Mouse (Mus musculus) intestine, embryonic 15.5 days (tissue): ENCODE data around the gene Copz1. TPM values are rescaled to one million over a fixed set of nuclear protein-coding genes. Genes with fewer than 3 reads are reported as not detected.
"Not testable (repeated sequence)": the region's sequence is repeated elsewhere in the genome, so short reads cannot be mapped to it uniquely, and the experiment has no call there.

Experiments
- ATAC-seq: fragments of 200-750 bp; cut with Nextera tagmentation; 2 replicates; pipeline ENCODE4 v1.8.0; 2017; ENCODE audit warnings: moderate TSS enrichment, moderate library complexity
- H3K27ac ChIP-seq: fragments of 300-500 bp; sonication (generic); 2 replicates; pipeline ENCODE4 v1.5.1; 2015; ENCODE audit warnings: mild to moderate bottlenecking, inconsistent platforms
- H3K27me3 ChIP-seq: fragments of 300-500 bp; sonication (generic); replicated peaks from 2 replicates; pipeline ENCODE4 v1.6.1; 2015; ENCODE audit warnings: inconsistent platforms
- H3K36me3 ChIP-seq: fragments of 300-500 bp; sonication (generic); 2 replicates; pipeline ENCODE4 v1.6.1; 2015; ENCODE audit warnings: inconsistent platforms
- H3K4me1 ChIP-seq: fragments of 300-500 bp; sonication (generic); replicated peaks from 2 replicates; pipeline ENCODE4 v1.6.1; 2015; ENCODE audit warnings: inconsistent platforms
- H3K4me2 ChIP-seq: fragments of 300-500 bp; sonication (generic); replicated peaks from 2 replicates; pipeline ENCODE4 v1.6.1; 2015; ENCODE audit warnings: mild to moderate bottlenecking, inconsistent platforms
- H3K4me3 ChIP-seq: fragments of 300-500 bp; sonication (generic); replicated peaks from 2 replicates; pipeline ENCODE4 v1.5.1; 2015; ENCODE audit warnings: inconsistent platforms
- H3K9ac ChIP-seq: fragments of 300-500 bp; sonication (generic); 2 replicates; pipeline ENCODE4 v1.6.1; 2015; ENCODE audit warnings: inconsistent platforms
- H3K9me3 ChIP-seq: fragments of 300-500 bp; sonication (generic); 2 replicates; pipeline ENCODE4 v1.6.1; 2016; ENCODE audit warnings: inconsistent platforms
- WGBS: fragments of 180-500 bp; shearing (Covaris S2); methylation state at CpG from one replicate; pipeline ENCODE4 v1.1.7; 2015; 5-methylcytosine and 5-hydroxymethylcytosine counted together
- polyA plus RNA-seq: library from polyadenylated mRNA; unstranded; fragments of >200 nt; fragmentation: Nextera tagmentation; extraction: Ambion mirVana; gene quantifications from 2 replicates; pipeline ENCODE4 v1.2.1, GENCODE M21; 2015

Gene Copz1
- polyA plus RNA-seq, 1 experiment from 2014 or later = 262 TPM

DNA sequence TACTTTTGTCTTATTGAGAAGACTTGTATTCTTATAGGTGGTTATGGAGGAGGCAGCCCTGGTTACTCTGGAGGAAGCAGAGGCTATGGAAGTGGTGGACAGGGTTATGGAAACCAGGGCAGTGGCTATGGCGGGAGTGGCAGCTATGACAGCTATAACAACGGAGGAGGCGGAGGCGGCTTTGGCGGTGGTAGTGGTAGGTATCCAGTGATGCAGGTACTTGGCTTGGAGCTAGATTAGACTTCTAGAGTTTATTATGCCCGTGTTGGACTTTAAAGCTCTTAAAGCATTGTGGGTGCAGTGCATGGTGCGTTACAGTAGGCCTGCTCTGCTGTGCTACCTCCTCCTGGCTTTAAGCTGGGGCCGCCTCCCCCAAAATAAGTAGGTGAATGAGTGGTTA is 29.6 kb upstream of the Copz1 start:
- no peaks in the 10 kb centered on the region for H3K27me3 ChIP-seq
- peak overlapping the region; percentile 54 for H3K4me3 ChIP-seq
- WGBS = 56% methylated on average over 8 of the region's 8 CpGs
- H3K4me2 ChIP-seq = peak overlapping the region; percentile 79
- H3K36me3 ChIP-seq = peaks cover 37% of the 10 kb centered on the region
- no peaks in the 10 kb centered on the region for H3K9me3 ChIP-seq
- peak overlapping the region; percentile 30; the same call in 1 of the 2 replicates for H3K9ac ChIP-seq
- no peak overlapping the region for H3K27ac ChIP-seq
- ATAC-seq = no peak
- H3K4me1 ChIP-seq = peaks cover 12% of the 10 kb centered on the region; the same call in 1 of the 2 replicates

DNA sequence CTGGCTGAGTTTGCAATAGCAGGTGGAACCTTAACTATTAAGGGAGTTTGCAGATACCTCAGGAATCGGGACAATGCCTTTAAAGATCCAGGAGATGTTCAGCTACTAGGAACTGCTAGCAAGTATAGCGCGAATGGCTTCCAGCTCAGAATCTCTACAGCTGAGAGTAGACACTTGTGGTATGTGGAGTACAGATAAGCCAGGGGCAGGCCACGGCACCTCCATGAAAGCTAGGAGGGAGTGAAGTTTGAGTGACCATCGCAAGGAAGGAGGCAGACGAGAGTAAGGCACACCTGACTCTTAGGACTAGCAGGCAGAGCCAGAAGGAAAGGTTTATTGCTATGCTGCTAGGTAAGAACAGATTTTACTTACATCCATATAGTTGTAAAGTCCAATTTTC is 26.9 kb upstream of the Copz1 start:
- no peaks in the 10 kb centered on the region for H3K27me3 ChIP-seq

DNA sequence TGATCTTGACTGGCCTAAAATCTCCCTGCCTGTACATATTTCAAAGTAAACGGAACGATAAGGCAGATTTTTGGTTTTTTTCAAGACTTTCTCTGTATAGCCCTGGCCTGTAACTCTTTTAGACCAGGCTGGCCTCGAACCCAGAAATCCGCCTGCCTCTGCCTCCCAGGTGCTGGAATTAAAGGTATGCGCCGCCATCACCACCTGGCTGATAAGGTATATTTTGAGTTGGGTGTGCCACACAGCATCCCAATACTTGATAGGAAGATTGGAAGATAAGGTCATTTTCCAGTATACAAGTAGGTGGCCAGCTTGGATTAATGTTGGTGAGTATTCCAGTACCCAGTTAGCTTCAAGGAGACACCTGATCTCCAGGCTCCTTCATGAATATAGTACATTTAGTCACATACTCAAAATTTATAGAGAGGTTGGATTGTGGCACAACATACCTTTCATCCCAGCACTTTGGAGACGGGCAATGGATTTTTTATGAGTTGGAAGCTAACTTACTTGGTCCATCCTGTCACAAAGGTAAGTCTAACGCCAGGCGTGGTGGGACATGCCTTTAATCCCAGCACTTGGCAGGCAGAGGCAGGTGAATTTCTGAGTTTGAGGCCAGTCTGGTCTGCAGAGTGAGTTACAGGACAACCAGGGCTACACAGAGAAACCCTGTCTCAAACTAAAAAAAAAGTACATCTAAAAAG is 25.3 kb upstream of the Copz1 start:
- Histone ChIP-seq H3K27ac (no peak overlapping the region), H3K4me2 (no peak overlapping the region), H3K36me3 (peaks cover 41% of the 10 kb centered on the region), H3K4me1 (peaks cover 10% of the 10 kb centered on the region; the same call in 1 of the 2 replicates), H3K27me3 (no peaks in the 10 kb centered on the region), H3K9ac (no peak overlapping the region), H3K4me3 (no peak overlapping the region), H3K9me3 (no peaks in the 10 kb centered on the region)
- ATAC-seq = no peak
- 87% methylated on average over 9 of the region's 9 CpGs for WGBS

More for the DNA sequence above, 26.9 kb upstream of the Copz1 start:
- no peak for ATAC-seq
- H3K4me2 ChIP-seq = no peak overlapping the region
- H3K9me3 ChIP-seq = no peaks in the 10 kb centered on the region
- no peak overlapping the region for H3K27ac ChIP-seq
- peaks cover 41% of the 10 kb centered on the region for H3K36me3 ChIP-seq
- no peak overlapping the region for H3K4me3 ChIP-seq
- H3K4me1 ChIP-seq = peaks cover 12% of the 10 kb centered on the region; the same call in 1 of the 2 replicates
- WGBS = 68% methylated on average over 6 of the region's 6 CpGs
- no peak overlapping the region for H3K9ac ChIP-seq

- Histone ChIP-seq H3K27ac (no peak overlapping the region), H3K4me2 (no peak overlapping the region), H3K27me3 (no peaks in the 10 kb centered on the region), H3K9me3 (no peaks in the 10 kb centered on the region), H3K4me3 (no peak overlapping the region), H3K36me3 (peaks cover 40% of the 10 kb centered on the region), H3K9ac (no peak overlapping the region), H3K4me1 (peaks cover 3% of the 10 kb centered on the region; the same call in 1 of the 2 replicates)
- ATAC-seq = no peak
Observed at GRCm38 (mm10) chr15:103247782-103248400, 24.6 kb upstream of the Copz1 start.

- ATAC-seq = no peak
- H3K9ac ChIP-seq = no peak overlapping the region
- H3K9me3 ChIP-seq = no peaks in the 10 kb centered on the region
- no peaks in the 10 kb centered on the region for H3K27me3 ChIP-seq
- no peak overlapping the region for H3K27ac ChIP-seq
- no peak overlapping the region for H3K4me3 ChIP-seq
- H3K4me1 ChIP-seq = no peaks in the 10 kb centered on the region
- no peak overlapping the region for H3K4me2 ChIP-seq
- peaks cover 32% of the 10 kb centered on the region for H3K36me3 ChIP-seq
- WGBS = 80% methylated on average over 28 of the region's 28 CpGs
Observed at GRCm38 (mm10) chr15:103248401-103249313, 23.9 kb upstream of the Copz1 start.

DNA sequence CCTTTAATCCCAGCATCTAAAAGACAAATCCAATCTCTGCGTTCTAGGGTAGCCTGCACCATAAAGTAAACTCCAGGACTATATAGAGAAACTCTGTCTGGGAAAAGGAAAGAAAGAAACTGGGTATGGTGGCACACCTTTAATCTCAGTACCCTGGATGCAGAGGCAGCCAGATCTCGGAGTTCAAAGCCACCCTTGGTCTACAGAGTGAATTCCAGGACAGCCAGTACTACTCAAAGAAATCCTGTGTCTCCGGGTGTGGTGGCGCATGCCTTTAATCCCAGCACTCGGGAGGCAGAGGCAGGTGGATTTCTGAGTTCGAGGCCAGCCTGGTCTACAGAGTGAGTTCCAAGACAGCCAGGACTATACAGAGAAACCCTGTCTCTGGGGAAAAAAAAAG is 23.0 kb upstream of the Copz1 start:
- H3K4me1 ChIP-seq, H3K4me2 ChIP-seq, H3K4me3 ChIP-seq, H3K27me3 ChIP-seq, H3K9me3 ChIP-seq, ATAC-seq, H3K9ac ChIP-seq, H3K27ac ChIP-seq: not testable (repeated sequence)
- H3K36me3 ChIP-seq = peaks cover 29% of the 10 kb centered on the region
- WGBS = 76% methylated on average over 6 of the region's 6 CpGs

- Histone ChIP-seq H3K9me3 (no peaks in the 10 kb centered on the region), H3K4me1 (peaks cover 8% of the 10 kb centered on the region; the same call in 1 of the 2 replicates), H3K4me2 (no peak overlapping the region), H3K4me3 (no peak overlapping the region), H3K36me3 (peaks cover 26% of the 10 kb centered on the region), H3K27me3 (no peaks in the 10 kb centered on the region), H3K27ac (no peak overlapping the region), H3K9ac (no peak overlapping the region)
- 20% methylated on average over 2 of the region's 2 CpGs for WGBS
- ATAC-seq = peak; percentile 18
Observed at GRCm38 (mm10) chr15:103250195-103250740, 22.2 kb upstream of the Copz1 start.

DNA sequence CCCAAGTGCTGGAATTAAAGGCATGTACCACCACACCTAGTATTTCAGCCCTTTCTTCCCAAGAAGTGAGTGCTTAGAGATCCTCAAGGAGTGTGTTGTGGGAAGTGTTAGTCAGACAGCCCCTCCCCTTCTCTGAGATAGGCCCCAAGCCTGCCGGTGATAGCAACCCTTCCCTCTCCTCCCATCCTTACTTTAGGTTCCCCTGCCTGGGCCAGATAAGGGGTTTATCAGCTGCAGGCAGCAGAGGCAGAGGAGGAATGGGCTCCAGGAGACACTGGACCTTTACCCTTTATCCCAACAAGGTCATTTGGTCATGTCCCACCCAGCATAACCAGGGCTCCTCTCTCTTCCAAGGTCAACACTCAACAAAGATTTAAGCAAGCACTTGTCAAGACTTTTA is 20.9 kb upstream of the Copz1 start:
- Histone ChIP-seq H3K36me3 (peaks cover 17% of the 10 kb centered on the region), H3K4me1 (peaks cover 11% of the 10 kb centered on the region; the same call in 1 of the 2 replicates), H3K27me3 (no peaks in the 10 kb centered on the region), H3K9ac (no peak overlapping the region), H3K27ac (no peak overlapping the region), H3K4me2 (no peak overlapping the region), H3K9me3 (no peaks in the 10 kb centered on the region), H3K4me3 (no peak overlapping the region)
- WGBS = 17% methylated on average over 1 of the region's 1 CpGs
- ATAC-seq = peak; percentile 21; the same call in 1 of the 2 replicates

DNA sequence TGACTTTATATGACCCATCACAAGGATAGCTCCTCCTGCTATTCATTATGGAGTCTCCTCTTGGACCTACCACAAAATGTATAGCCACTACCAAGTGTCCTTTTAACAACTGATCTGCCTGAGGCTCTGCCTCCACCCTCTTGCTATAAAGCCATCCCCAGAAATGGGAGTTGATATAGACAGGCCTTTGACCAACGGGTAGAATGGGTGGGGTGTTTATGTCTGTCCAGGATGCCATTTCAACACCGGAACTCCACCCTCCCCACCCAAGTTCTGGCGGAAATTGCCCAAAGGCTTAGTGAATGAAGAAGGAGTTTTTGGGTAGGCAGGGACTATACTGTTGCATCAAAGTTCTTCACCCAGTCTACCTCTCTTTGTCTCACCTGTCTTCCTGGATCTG is 19.9 kb upstream of the Copz1 start:
- Histone ChIP-seq H3K27me3 (no peaks in the 10 kb centered on the region), H3K4me3 (no peak overlapping the region), H3K4me2 (no peak overlapping the region), H3K9me3 (no peaks in the 10 kb centered on the region), H3K36me3 (peaks cover 7% of the 10 kb centered on the region), H3K27ac (no peak overlapping the region), H3K9ac (no peak overlapping the region), H3K4me1 (peaks cover 14% of the 10 kb centered on the region)
- 82% methylated on average over 3 of the region's 3 CpGs for WGBS
- no peak for ATAC-seq

- no peak overlapping the region for H3K27ac ChIP-seq
- H3K4me1 ChIP-seq = peaks cover 17% of the 10 kb centered on the region
- no peaks in the 10 kb centered on the region for H3K9me3 ChIP-seq
- H3K27me3 ChIP-seq = no peaks in the 10 kb centered on the region
- 94% methylated on average over 1 of the region's 1 CpGs for WGBS
- H3K36me3 ChIP-seq = peaks cover 4% of the 10 kb centered on the region; the same call in 1 of the 2 replicates
- no peak overlapping the region for H3K9ac ChIP-seq
- H3K4me3 ChIP-seq = no peak overlapping the region
- H3K4me2 ChIP-seq = no peak overlapping the region
- ATAC-seq = no peak
Observed at GRCm38 (mm10) chr15:103253352-103253751, 19.2 kb upstream of the Copz1 start.

DNA sequence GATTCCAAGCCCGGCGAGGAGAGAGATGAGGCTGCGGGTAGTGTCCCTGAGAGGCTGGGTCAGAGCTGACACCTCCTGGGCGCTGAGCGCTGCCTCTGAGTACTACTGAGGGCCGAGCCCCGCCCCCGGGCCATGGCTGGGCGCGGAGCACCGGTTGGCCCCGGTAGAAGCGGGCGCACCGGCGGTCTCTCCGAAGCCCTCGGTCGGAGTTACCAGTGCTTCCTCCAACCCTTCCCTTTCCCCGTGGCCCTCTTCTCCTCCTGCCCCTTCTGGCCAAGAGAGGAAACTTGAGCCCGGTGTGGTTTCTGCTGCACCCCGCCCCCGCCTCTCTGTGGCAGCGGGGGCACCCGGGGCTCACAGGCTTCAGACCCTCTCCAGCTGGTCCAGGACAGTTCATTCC is 17.3 kb upstream of the Copz1 start:
- H3K9ac ChIP-seq = peak overlapping the region; percentile 63
- peak overlapping the region; percentile 91 for H3K4me2 ChIP-seq
- ATAC-seq = peak; percentile 52
- H3K4me1 ChIP-seq = peaks cover 19% of the 10 kb centered on the region
- WGBS = under 1% methylated on average over 25 of the region's 25 CpGs
- no peak overlapping the region for H3K27ac ChIP-seq
- no peaks in the 10 kb centered on the region for H3K27me3 ChIP-seq
- H3K4me3 ChIP-seq = peak overlapping the region; percentile 42
- no peaks in the 10 kb centered on the region for H3K36me3 ChIP-seq
- no peaks in the 10 kb centered on the region for H3K9me3 ChIP-seq
